Mouse (Mus musculus): ENCODE results near the gene Ugt1a9.

The Ugt1a9 gene

GRCm38 (mm10) chr1:88070495-88070894 lies at the start of gene Ugt1a9:
TSS of gene Ugt1a9 (plus strand) at chr1:88070800.
- WGBS, result 82% methylated on average over 2 of the region's 2 CpGs

DNA sequence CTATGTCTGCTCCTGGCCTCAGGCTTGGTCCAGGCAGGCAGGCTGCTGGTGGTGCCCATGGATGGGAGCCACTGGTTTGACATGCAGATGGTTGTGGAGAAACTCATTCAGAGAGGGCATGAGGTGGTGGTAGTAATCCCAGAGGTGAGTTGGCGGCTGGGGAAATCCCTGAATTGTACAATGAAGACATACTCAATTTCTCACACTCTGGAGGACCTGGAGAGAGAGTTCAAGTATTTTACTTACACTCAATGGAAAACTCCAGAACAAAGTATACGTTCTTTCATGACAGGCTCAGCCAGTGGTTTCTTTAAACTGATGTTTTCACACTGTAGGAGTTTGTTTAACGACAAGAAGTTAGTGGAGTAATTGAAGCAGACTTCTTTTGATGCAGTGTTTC lies 45.4 kb upstream of the Ugt1a9 start:
- WGBS, result 78% methylated on average over 3 of the region's 3 CpGs

- 76% methylated on average over 1 of the region's 2 CpGs for WGBS
Measured at GRCm38 (mm10) chr1:88043044-88043443, 27.6 kb upstream of the Ugt1a9 start.

DNA sequence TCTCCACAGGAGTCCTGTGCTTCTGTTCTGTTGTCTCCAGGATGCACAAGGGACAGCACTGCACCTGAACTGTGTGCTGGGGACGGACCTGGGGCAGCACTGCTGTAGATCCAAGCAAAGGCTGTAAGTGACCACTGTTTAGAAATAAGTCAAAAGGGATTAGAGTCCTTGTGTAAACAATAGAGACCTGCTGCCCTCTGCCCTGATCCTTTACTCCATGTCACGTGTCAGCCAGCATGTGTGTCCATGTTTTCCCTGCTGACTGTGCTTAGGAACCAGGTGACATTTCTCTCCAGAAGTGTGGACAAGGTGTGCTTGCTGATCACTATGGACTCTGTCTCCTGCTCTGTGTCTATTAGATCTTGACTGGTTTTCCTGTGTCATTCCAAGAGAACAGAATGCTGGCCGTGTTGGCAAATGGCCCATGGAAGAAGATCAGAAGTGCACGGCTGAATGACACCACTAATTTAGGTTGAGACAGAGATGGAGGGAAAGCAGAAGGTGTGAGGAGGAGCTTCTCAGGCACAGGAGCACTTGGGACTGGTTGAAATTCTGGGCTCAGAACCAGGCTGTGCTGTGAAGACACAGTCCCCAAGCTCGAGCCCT lies 25.7 kb upstream of the Ugt1a9 start:
- WGBS, result 87% methylated on average over 4 of the region's 5 CpGs

- 93% methylated on average over 2 of the region's 2 CpGs for WGBS
Measured at GRCm38 (mm10) chr1:88047408-88047807, 23.2 kb upstream of the Ugt1a9 start.

DNA sequence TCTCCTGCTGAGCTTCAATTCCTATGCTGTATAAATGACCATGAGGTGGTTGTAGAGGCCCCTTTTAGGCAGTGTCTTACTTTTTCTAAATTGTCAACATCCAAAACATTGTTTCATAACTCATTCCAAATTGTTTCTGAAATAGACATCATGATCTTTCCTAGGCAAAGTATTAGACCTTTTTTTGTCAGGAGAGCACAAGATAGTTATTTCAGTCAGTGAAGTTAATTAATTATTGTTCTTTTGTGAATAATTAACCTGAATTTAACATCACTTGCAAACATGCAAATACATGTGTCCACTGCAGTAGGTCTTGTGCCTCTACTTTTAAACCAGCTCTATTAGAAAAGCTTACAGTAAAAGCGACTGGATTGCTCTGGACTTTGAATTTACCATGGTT lies 15.5 kb upstream of the Ugt1a9 start, which contains the start of gene Ugt1a10:
Gene Ugt1a10 (plus strand): TSS at position 301 of the 400 bp plus-strand sequence.
- WGBS, result 89% methylated on average over 1 of the region's 1 CpGs

- WGBS, result 74% methylated on average over 2 of the region's 2 CpGs
Measured at GRCm38 (mm10) chr1:88066472-88067102, 4.0 kb upstream of the Ugt1a9 start.

GRCm38 (mm10) chr1:88070902-88071301 lies 302 bp downstream of the Ugt1a9 start:
- WGBS, result 82% methylated on average over 4 of the region's 4 CpGs

GRCm38 (mm10) chr1:88074471-88074870 lies 3.9 kb downstream of the Ugt1a9 start:
- 91% methylated on average over 2 of the region's 2 CpGs for WGBS

DNA sequence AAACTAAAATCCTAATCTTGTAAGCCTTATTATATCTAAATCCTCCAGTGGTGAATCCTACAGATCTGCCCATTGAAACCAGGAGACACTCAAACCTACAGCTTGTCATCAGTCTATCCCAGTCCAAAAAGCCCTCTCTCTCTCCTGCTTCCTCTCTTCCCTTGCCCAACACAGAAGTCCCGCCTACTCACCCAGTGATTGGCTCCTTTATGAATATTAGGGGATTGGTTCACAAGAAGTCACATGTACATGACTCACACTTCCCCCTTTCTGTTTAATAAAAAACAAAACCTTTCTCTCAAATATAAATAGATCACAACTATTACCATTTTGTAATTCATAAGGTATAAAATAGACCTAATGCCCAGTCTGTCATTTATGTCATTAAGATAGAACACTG lies 6.5 kb downstream of the Ugt1a9 start:
- WGBS, result 88% methylated on average over 1 of the region's 1 CpGs

- 88% methylated on average over 1 of the region's 1 CpGs for WGBS
Measured at GRCm38 (mm10) chr1:88081670-88082069, 11.1 kb downstream of the Ugt1a9 start.

DNA sequence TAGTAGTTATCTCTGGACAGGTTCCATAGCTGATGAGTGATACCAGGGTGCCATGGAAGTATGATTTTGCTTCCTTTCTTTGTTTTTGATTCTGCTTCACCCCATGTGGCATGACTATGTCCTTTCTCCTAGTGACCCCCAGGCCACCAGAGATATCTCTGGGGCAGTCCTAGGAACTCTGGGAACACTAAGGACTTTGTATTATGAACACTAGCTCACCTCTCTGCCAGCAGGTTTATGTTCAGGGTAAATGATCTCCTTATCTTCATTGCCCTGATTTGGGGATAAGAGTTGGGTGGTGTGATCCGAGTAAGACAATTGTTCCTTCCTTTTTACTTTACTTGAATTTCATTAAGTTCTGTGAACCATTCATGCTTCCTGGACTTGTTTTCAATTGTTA lies 15.5 kb downstream of the Ugt1a9 start:
- 76% methylated on average over 1 of the region's 1 CpGs for WGBS

- 71% methylated on average over 3 of the region's 3 CpGs for WGBS
Measured at GRCm38 (mm10) chr1:88087513-88087912, 16.9 kb downstream of the Ugt1a9 start, which contains the start of gene Ugt1a8. TSS of gene Ugt1a8 (plus strand) at chr1:88087813.

DNA sequence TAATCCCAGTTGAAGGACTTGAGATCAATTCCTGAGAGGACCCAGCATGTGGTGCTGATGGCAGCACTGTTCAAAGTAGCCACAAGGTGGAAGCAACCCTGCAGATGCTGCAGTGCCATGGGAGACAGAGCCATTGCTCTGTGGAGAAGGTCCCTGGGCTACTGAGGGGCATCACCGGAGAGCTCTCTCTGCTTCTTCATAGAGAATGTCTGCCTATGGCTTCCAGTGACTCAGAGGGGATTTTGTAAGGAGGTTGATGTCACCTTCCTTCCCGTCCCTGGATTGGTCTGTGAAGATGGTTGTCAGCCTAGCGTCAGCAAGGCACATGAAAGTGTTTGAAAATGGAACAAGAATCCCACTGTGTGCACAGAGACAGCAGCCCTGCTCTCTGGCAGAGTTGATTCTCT lies 23.7 kb downstream of the Ugt1a9 start:
- WGBS, result 75% methylated on average over 3 of the region's 3 CpGs

DNA sequence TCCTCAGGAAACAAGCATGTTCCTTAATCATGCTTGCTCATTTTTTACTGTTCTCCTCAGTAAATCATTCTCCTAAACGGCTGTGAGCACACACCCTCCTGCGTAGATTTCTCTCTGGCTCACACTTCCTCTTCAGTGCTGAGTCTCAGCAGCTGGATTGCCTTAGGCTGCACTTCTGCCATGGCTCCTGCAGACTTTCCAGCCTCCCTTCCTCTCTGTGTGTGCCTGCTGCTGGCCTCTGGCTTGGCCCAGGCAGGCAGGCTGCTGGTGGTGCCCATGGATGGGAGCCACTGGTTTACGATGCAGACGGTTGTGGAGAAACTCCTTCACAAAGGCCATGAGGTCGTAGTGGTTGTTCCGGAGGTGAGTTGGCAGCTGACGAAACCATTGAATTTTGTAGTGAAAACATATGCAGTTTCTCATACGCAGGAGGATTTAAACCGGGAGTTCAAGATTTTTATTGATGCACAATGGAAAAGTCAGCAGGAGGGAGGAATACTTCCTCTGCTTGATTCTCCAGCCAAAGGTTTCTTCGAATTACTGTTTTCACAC lies 24.4 kb downstream of the Ugt1a9 start, which contains the start of gene Ugt1a7c:
Gene Ugt1a7c (plus strand): TSS at position 122 of the 552 bp plus-strand sequence.
- WGBS, result 67% methylated on average over 10 of the region's 10 CpGs

DNA sequence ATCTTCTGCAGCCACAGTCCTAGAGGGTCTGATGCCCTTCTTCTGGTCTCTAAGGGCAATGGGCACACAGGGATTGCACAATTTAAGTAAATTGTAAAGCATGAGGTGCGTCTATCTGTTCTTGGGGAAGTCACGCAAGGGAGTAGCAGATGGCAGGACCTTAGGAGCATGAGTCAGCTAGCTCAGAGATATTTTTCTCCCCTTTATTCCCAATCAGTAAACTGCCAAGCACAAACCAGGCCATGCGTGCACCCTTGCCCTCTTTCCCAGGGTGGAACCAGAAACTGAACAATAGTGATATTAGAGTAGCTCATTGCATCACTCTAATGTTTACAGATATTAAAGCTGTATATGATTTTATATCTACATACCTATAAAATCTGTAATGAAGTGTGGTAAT lies 27.9 kb downstream of the Ugt1a9 start:
- WGBS, result 92% methylated on average over 3 of the region's 3 CpGs

DNA sequence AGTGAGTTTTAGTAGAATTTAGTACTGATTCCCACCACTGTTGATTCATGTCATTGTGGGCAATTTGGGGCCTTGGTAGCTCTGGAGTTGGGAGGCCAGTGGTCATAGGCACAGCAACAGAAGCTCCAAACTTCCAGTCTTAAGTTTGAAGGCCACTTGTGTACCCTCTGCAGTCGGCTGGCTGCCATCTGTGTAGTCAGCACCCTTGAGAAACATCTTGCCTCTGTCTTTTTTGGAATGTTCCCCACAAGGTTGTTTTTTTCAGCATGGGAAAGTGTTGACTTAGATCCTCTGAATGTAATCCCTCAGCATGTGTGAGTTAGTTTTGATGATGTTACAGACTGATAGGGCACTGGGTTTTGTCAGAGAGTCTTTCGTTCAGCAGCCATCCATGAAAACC lies 29.1 kb downstream of the Ugt1a9 start:
- 78% methylated on average over 2 of the region's 2 CpGs for WGBS

GRCm38 (mm10) chr1:88103019-88103418 lies 32.4 kb downstream of the Ugt1a9 start, which contains the start of gene Ugt1a6b:
TSS of gene Ugt1a6b (plus strand) at chr1:88103252.
- WGBS, result 87% methylated on average over 3 of the region's 3 CpGs

DNA sequence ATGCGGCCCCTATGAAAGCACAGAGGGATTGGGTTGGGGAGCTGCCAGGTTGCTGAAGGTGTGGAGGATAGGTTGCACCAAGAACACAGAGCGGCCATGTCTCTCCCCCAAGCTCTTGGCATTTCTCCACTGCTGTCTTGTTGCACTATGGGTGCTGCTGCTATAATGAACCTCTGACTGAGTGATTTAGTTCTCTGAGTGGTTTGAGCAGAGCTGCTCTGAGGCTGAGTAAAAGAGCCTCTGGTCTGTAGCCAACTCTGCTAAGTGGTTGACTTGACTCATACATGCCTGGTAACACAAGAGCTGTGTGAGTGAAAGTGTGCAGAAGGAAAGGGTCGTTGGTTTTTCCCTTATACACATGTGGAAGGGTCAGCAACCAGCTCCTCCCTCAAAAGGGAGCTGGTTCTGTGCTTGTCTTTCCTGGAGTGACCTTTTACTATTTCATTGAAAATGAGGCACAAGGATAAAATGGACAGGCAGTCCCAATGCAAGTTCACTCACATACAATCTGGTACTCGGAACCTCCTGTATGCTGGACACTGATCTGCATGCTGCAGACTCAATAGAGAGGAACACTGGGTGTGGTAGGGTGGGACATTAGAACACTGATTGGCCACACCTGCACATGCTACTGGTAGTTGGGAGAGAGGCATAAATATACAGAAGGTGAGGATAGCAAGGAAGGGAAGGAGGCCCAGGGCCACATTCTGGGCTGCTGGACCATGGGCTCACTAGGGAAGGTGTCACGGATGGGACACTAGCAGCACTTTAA lies 33.3 kb downstream of the Ugt1a9 start:
- WGBS, result 72% methylated on average over 5 of the region's 5 CpGs

DNA sequence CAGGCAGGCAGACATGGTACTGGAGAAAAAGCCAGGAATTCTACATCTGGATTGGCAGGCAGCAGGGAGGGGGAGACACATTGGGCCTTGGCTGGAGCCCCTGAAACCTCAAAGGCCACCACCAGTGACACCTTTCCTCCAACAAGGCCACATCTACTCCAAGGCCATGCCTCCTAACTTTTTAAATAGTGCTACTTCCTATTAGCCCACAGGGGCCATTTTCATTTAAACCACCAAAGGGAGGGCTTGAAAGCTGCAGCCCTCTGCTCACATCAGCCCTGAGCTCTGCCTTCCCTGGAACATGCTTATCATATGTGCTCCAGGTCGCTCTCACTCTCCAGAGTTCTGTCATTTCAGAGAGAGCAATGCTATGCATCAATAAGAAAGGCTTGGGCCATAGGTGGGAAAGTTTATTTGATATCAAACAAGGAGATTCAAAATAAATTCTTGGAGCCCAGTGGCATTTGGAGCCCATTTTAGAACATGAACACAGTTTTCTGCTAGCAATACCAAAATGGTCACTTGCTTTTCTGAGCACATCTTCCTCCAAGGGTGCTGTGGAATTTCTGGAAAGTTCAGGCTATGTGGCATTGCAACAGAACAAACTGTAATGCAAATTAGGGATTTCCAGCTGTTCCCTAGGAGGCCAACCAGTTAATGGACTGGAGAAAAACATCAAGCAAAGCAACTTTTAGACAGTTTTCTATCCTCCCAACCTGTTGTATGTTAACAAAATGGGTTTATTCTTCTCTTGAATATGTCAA lies 34.2 kb downstream of the Ugt1a9 start:
- WGBS, result 95% methylated on average over 1 of the region's 1 CpGs

- WGBS, result 73% methylated on average over 2 of the region's 2 CpGs
Measured at GRCm38 (mm10) chr1:88105656-88106055, 35.1 kb downstream of the Ugt1a9 start.
